8 mouse cellular contexts compared by ENCODE assay signal in the genomic region with DNA sequence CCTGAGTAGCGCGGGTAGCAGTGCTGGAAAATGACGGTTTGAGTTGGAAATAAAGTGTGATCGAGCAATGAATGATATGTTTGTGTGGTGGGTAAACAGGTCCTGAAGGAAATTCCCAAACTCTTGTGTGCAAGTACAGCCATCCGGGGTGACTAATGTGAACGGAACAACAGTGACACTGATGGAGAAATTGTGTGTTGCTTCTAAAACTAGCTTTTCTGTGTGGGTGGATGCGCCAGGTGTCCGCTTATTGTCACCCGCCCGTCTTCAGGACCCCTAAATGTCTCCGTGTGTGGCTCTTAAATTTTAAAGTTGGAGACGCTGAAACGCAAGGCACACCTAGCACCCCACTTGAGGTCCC. TPM values are rescaled to one million over a fixed set of nuclear protein-coding genes. Genes with fewer than 3 reads are reported as not detected.
A peak's percentile ranks its signal among the peaks of the same experiment; 100 is the strongest.
DNase-seq lines count a peak whose midpoint lies in the region; ATAC-seq and TF ChIP-seq lines count a peak whose summit lies in the region.

No protein-coding gene starts in this region.

- peaks cover 6% of the 10 kb centered on the region; the same call in 1 of the 2 replicates for H3K4me1 ChIP-seq in liver, adult 2 months (ENCODE audit: control insufficient read depth, insufficient read depth, low read length)
- H3K4me1 ChIP-seq in embryonic facial prominence, embryonic 11.5 days (ENCODE audit: control insufficient read depth, insufficient read depth, low read length): peaks cover 7% of the 10 kb centered on the region
- H3K4me1 ChIP-seq in intestine, embryonic 16.5 days (ENCODE audit: control insufficient read depth, insufficient read depth, low read length): peaks cover 29% of the 10 kb centered on the region
- H3K4me1 ChIP-seq in neural tube, embryonic 14.5 days (ENCODE audit: control insufficient read depth, insufficient read depth, low read length): peaks cover 26% of the 10 kb centered on the region

- H3K36me3 ChIP-seq in liver, adult 2 months (ENCODE audit: control insufficient read depth, insufficient read depth, low read length): no peaks in the 10 kb centered on the region
- H3K36me3 ChIP-seq in embryonic facial prominence, embryonic 11.5 days (replicated peaks; ENCODE audit: control insufficient read depth, insufficient read depth, low read depth, low read length): no peaks in the 10 kb centered on the region
- H3K36me3 ChIP-seq in intestine, embryonic 16.5 days (ENCODE audit: control insufficient read depth, insufficient read depth, low read length): no peaks in the 10 kb centered on the region
- 0 out of 2 replicates have a peak, but pooled peaks cover 2% of the 10 kb centered on the region for H3K36me3 ChIP-seq in neural tube, embryonic 14.5 days (ENCODE audit: control insufficient read depth, insufficient read depth, low read length)

- H3K4me3 ChIP-seq in liver, adult 2 months (ENCODE audit: insufficient read depth, low read depth, low read length): peak overlapping the region; percentile 66
- peak overlapping the region; percentile 87 for H3K4me3 ChIP-seq in embryonic facial prominence, embryonic 11.5 days (ENCODE audit: low read depth, low read length)
- H3K4me3 ChIP-seq in intestine, embryonic 16.5 days (ENCODE audit: low read length): peak overlapping the region; percentile 84
- peak overlapping the region; percentile 88 for H3K4me3 ChIP-seq in neural tube, embryonic 14.5 days (ENCODE audit: low read depth, low read length)

- 38% methylated on average over 13 of the region's 13 CpGs for WGBS in liver, adult 2 months
- WGBS in embryonic facial prominence, embryonic 11.5 days: 52% methylated on average over 13 of the region's 13 CpGs
- WGBS in intestine, embryonic 16.5 days: 37% methylated on average over 13 of the region's 13 CpGs
- 54% methylated on average over 13 of the region's 13 CpGs for WGBS in neural tube, embryonic 14.5 days

- H3K27me3 ChIP-seq in liver, adult 2 months (ENCODE audit: control insufficient read depth, insufficient read depth, low read length): no peaks in the 10 kb centered on the region
- H3K27me3 ChIP-seq in embryonic facial prominence, embryonic 11.5 days (ENCODE audit: control insufficient read depth, insufficient read depth, low read length): no peaks in the 10 kb centered on the region
- peaks cover 3% of the 10 kb centered on the region; the same call in 1 of the 2 replicates for H3K27me3 ChIP-seq in intestine, embryonic 16.5 days (replicated peaks; ENCODE audit: control insufficient read depth, insufficient read depth, low read length)
- peaks cover 3% of the 10 kb centered on the region; the same call in 1 of the 2 replicates for H3K27me3 ChIP-seq in neural tube, embryonic 14.5 days (ENCODE audit: control insufficient read depth, insufficient read depth, low read length)

- H3K9ac ChIP-seq in liver, adult 2 months (ENCODE audit: low read depth, low read length): peak overlapping the region; percentile 76
- H3K9ac ChIP-seq in embryonic facial prominence, embryonic 11.5 days (replicated peaks; ENCODE audit: low read length): peak overlapping the region; percentile 74
- H3K9ac ChIP-seq in intestine, embryonic 16.5 days (ENCODE audit: low read depth, low read length): peak overlapping the region; percentile 83
- peak overlapping the region; percentile 79 for H3K9ac ChIP-seq in neural tube, embryonic 14.5 days (replicated peaks; ENCODE audit: low read depth, low read length)

- intact Hi-C loops in left cerebral cortex, postnatal 10 days (cut with DNase I): no loop called here

- ATAC-seq in embryonic facial prominence, embryonic 11.5 days (replicated peaks; ENCODE audit: insufficient number of reproducible peaks, low FRiP score, low TSS enrichment, low read depth): no peak
- ATAC-seq in intestine, embryonic 16.5 days: no peak
- no peak; the same call in 1 of the 2 replicates for ATAC-seq in neural tube, embryonic 14.5 days (ENCODE audit: low read depth)
- no peak for ATAC-seq in granulocyte monocyte progenitor cell, adult 5-6 weeks (replicated peaks; ENCODE audit: poor library complexity, severe bottlenecking)

- peak overlapping the region; percentile 83 for H3K27ac ChIP-seq in liver, adult 2 months (replicated peaks; ENCODE audit: insufficient read depth, low read depth, low read length)
- H3K27ac ChIP-seq in embryonic facial prominence, embryonic 11.5 days (replicated peaks; ENCODE audit: low read depth, low read length): peak overlapping the region; percentile 98
- peak overlapping the region; percentile 97 for H3K27ac ChIP-seq in intestine, embryonic 16.5 days (ENCODE audit: low read length)
- H3K27ac ChIP-seq in neural tube, embryonic 14.5 days (ENCODE audit: low read depth, low read length): peak overlapping the region; percentile 96

- peak; percentile 26 for DNase-seq in liver, adult 2 months (ENCODE audit: extremely low read depth, low read depth, low spot score)
- DNase-seq in liver: no peak
- DNase-seq in embryonic facial prominence, embryonic 11.5 days (ENCODE audit: low spot score): no peak
- DNase-seq in adrenal gland, adult 2 months: no peak
- DNase-seq in left cerebral cortex, postnatal 10 days (ENCODE audit: extremely low spot score in 1 of 2, low spot score in 2 of 2): no peak

- no peak for TF ChIP-seq CTCF in liver, adult 2 months (IDR thresholded peaks at IDR 0.05; ENCODE audit: low read depth, low read length)

- H3K79me2 ChIP-seq in liver, adult 2 months (ENCODE audit: control insufficient read depth, insufficient read depth, low read length): peaks cover 3% of the 10 kb centered on the region; the same call in 1 of the 2 replicates

- H3K9me3 ChIP-seq in embryonic facial prominence, embryonic 11.5 days (replicated peaks; ENCODE audit: control insufficient read depth, low read length): no peaks in the 10 kb centered on the region
- no peaks in the 10 kb centered on the region for H3K9me3 ChIP-seq in intestine, embryonic 16.5 days (ENCODE audit: control insufficient read depth, low read length)
- no peaks in the 10 kb centered on the region for H3K9me3 ChIP-seq in neural tube, embryonic 14.5 days (ENCODE audit: control insufficient read depth, low read length)

- peak overlapping the region; percentile 68 for H3K4me2 ChIP-seq in embryonic facial prominence, embryonic 11.5 days (ENCODE audit: low read depth, low read length)
- H3K4me2 ChIP-seq in intestine, embryonic 16.5 days (ENCODE audit: low read depth, low read length): peak overlapping the region; percentile 78
- peak overlapping the region; percentile 67 for H3K4me2 ChIP-seq in neural tube, embryonic 14.5 days (ENCODE audit: low read depth, low read length)

- TF ChIP-seq POLR2A in liver, adult 2 months (IDR thresholded peaks at IDR 0.05; ENCODE audit: extremely low read depth, insufficient read depth, low read length): no peak

RNA-seq across cellular contexts. Expression of gene Sec14l1, which starts 0.8 kb away (rescaled TPM):
- total RNA-seq in liver, adult 2 months (2014; rRNA removed): 4.6 and 6.0 TPM in 2 replicates
- 6.7 and 8.2 TPM in 2 replicates for polyA plus RNA-seq in liver, adult 2 months (2012; rRNA removed)
- 25.4 and 28.3 TPM in 2 replicates for polyA plus RNA-seq in embryonic facial prominence, embryonic 11.5 days (2014; fragmentation: Nextera tagmentation; extraction: Ambion mirVana)
- polyA plus RNA-seq in intestine, embryonic 16.5 days (2015; fragmentation: Nextera tagmentation; extraction: Ambion mirVana): 28.5 and 29.5 TPM in 2 replicates
- 41.6 and 44.2 TPM in 2 replicates for polyA plus RNA-seq in neural tube, embryonic 14.5 days (2014; fragmentation: Nextera tagmentation; extraction: Ambion mirVana)
- 100 to 1,000 TPM; 117 to 175 TPM for total RNA-seq in adrenal gland, adult 2 months (2021)
- polyA plus RNA-seq in adrenal gland, adult 2 months (2012; rRNA removed): 140 and 161 TPM in 2 replicates
- total RNA-seq in granulocyte monocyte progenitor cell, adult 5-6 weeks (2014; fragmentation: Nextera tagmentation): 10.8 and 13.3 TPM in 2 replicates
- total RNA-seq in granulocyte monocyte progenitor cell, adult 5-6 weeks (2017): 9.8 and 12.8 TPM in 2 replicates
- total RNA-seq in left cerebral cortex, postnatal 10 days (2021): 100 to 1,000 TPM; 144 to 145 TPM
